Mouse (Mus musculus) adrenal gland, adult 8-10 months (tissue): Measurements from ENCODE around the gene Fah. TPM values are rescaled to one million over a fixed set of nuclear protein-coding genes. Genes with fewer than 3 reads are reported as not detected.

Source experiments
- DNase-seq: peaks from one replicate; pipeline ENCODE4 v3.0.0; 2022
- total RNA-seq, 4 experiments: library from RNA; stranded (reverse); gene quantifications; 2 replicates each; pipeline ENCODE4 v1.2.4; 2022

The Fah gene
- 10 to 100 TPM; 19.1 to 62.6 (median 45.5) TPM for total RNA-seq

- DNase-seq = peak; percentile 78
These were observed at the start of gene Fah for GRCm38 (mm10) chr7:84606293-84606749. Gene Fah (minus strand): TSS chr7:84606722.

GRCm38 (mm10) chr7:84652740-84653139, 46.2 kb upstream of the Fah start:
- no peak for DNase-seq

- no peak for DNase-seq
These were observed 45.4 kb upstream of the Fah start for GRCm38 (mm10) chr7:84651987-84652321.

- no peak for DNase-seq
These were observed 44.9 kb upstream of the Fah start for GRCm38 (mm10) chr7:84651303-84651986.

- no peak for DNase-seq
These were observed 42.5 kb upstream of the Fah start for GRCm38 (mm10) chr7:84649016-84649415.

- DNase-seq = no peak
These were observed 39.7 kb upstream of the Fah start for GRCm38 (mm10) chr7:84646256-84646655.

- no peak for DNase-seq
These were observed 36.9 kb upstream of the Fah start for GRCm38 (mm10) chr7:84643270-84643998.

- no peak for DNase-seq
These were observed 35.8 kb upstream of the Fah start for GRCm38 (mm10) chr7:84642159-84642928.

- no peak for DNase-seq
These were observed 30.4 kb upstream of the Fah start for GRCm38 (mm10) chr7:84636939-84637338.

- DNase-seq = no peak
These were observed 25.4 kb upstream of the Fah start for GRCm38 (mm10) chr7:84631878-84632277.

GRCm38 (mm10) chr7:84623718-84624117, 17.2 kb upstream of the Fah start:
- no peak for DNase-seq

- DNase-seq = no peak
These were observed 14.4 kb upstream of the Fah start for GRCm38 (mm10) chr7:84620956-84621355.

GRCm38 (mm10) chr7:84618951-84619350, 12.4 kb upstream of the Fah start:
- no peak for DNase-seq

- no peak for DNase-seq
These were observed 5.9 kb upstream of the Fah start for GRCm38 (mm10) chr7:84612445-84612844.

GRCm38 (mm10) chr7:84611609-84612008, 5.1 kb upstream of the Fah start:
- no peak for DNase-seq

GRCm38 (mm10) chr7:84605704-84606292, 724 bp downstream of the Fah start:
- DNase-seq = peak; percentile 88

GRCm38 (mm10) chr7:84605033-84605687, 1.4 kb downstream of the Fah start:
- no peak for DNase-seq

GRCm38 (mm10) chr7:84604501-84604900, 2.0 kb downstream of the Fah start:
- peak; percentile 16 for DNase-seq

GRCm38 (mm10) chr7:84601331-84601730, 5.2 kb downstream of the Fah start:
- no peak for DNase-seq

GRCm38 (mm10) chr7:84600631-84601030, 5.9 kb downstream of the Fah start:
- no peak for DNase-seq

- DNase-seq = no peak
These were observed 9.9 kb downstream of the Fah start for GRCm38 (mm10) chr7:84596633-84597032.

- DNase-seq = no peak
These were observed 10.5 kb downstream of the Fah start for GRCm38 (mm10) chr7:84596002-84596401.
